Mouse (Mus musculus) kidney, postnatal 10 days (tissue): ENCODE data around the gene Arl15.

ENCODE experiments used
- DNase-seq: peaks from one replicate; pipeline ENCODE4 v3.0.0; 2021; ENCODE audit warnings: mixed read lengths

Arl15 gene

GRCm38 (mm10) chr13:113877420-113877819 lies 83.1 kb downstream of the Arl15 start:
- DNase-seq: peak; percentile 80

GRCm38 (mm10) chr13:113878571-113878970 lies 84.3 kb downstream of the Arl15 start:
- DNase-seq: no peak

GRCm38 (mm10) chr13:113879651-113880327 lies 85.5 kb downstream of the Arl15 start:
- no peak for DNase-seq

- no peak for DNase-seq
Measured at GRCm38 (mm10) chr13:113880564-113881171, 86.4 kb downstream of the Arl15 start.

- no peak for DNase-seq
Measured at GRCm38 (mm10) chr13:113882959-113883358, 88.7 kb downstream of the Arl15 start.

GRCm38 (mm10) chr13:113887090-113887489 lies 92.8 kb downstream of the Arl15 start:
- no peak for DNase-seq

- DNase-seq: no peak
Measured at GRCm38 (mm10) chr13:113888126-113888525, 93.8 kb downstream of the Arl15 start.

GRCm38 (mm10) chr13:113888704-113889103 lies 94.4 kb downstream of the Arl15 start:
- no peak for DNase-seq

- no peak for DNase-seq
Measured at GRCm38 (mm10) chr13:113889140-113890055, 95.1 kb downstream of the Arl15 start.

- no peak for DNase-seq
Measured at GRCm38 (mm10) chr13:113896684-113897083, 102.4 kb downstream of the Arl15 start.

- no peak for DNase-seq
Measured at GRCm38 (mm10) chr13:113897498-113897897, 103.2 kb downstream of the Arl15 start.

- DNase-seq: no peak
Measured at GRCm38 (mm10) chr13:113897951-113898350, 103.6 kb downstream of the Arl15 start.

GRCm38 (mm10) chr13:113901001-113901545 lies 106.8 kb downstream of the Arl15 start:
- DNase-seq: peak; percentile 77

GRCm38 (mm10) chr13:113903255-113903654 lies 109.0 kb downstream of the Arl15 start:
- DNase-seq: no peak

- DNase-seq: no peak
Measured at GRCm38 (mm10) chr13:113911986-113912519, 117.7 kb downstream of the Arl15 start.

GRCm38 (mm10) chr13:113914551-113914971 lies 120.3 kb downstream of the Arl15 start:
- no peak for DNase-seq

- no peak for DNase-seq
Measured at GRCm38 (mm10) chr13:113915700-113916099, 121.4 kb downstream of the Arl15 start.

- no peak for DNase-seq
Measured at GRCm38 (mm10) chr13:113916761-113917160, 122.5 kb downstream of the Arl15 start.

GRCm38 (mm10) chr13:113917376-113917775 lies 123.1 kb downstream of the Arl15 start:
- no peak for DNase-seq

GRCm38 (mm10) chr13:113917868-113918411 lies 123.6 kb downstream of the Arl15 start:
- no peak for DNase-seq

- no peak for DNase-seq
Measured at GRCm38 (mm10) chr13:113918668-113919067, 124.4 kb downstream of the Arl15 start.

GRCm38 (mm10) chr13:113935697-113936096 lies 141.4 kb downstream of the Arl15 start:
- DNase-seq: no peak

- DNase-seq: no peak
Measured at GRCm38 (mm10) chr13:113937231-113937630, 142.9 kb downstream of the Arl15 start.
